Mouse (Mus musculus) embryonic facial prominence, embryonic 10.5 days (tissue): ENCODE measurements around the gene Fyn. TPM values are rescaled to one million over a fixed set of nuclear protein-coding genes. Genes with fewer than 3 reads are reported as not detected.
A peak's percentile ranks its signal among the peaks of the same experiment; 100 is the strongest.

Experiments used
- DNase-seq: peaks from one replicate; pipeline ENCODE4 v3.0.0-alpha.2; 2017; ENCODE audit warnings: low spot score
- H3K27ac ChIP-seq: fragments of 300-500 bp; sonication (generic); replicated peaks from 2 replicates; pipeline ENCODE4 v1.5.1; 2016; ENCODE audit warnings: mild to moderate bottlenecking
- H3K27me3 ChIP-seq: fragments of 300-500 bp; sonication (generic); replicated peaks from 2 replicates; pipeline ENCODE4 v1.6.1; 2016; ENCODE audit warnings: low read depth, mild to moderate bottlenecking; ENCODE audit not compliant: poor library complexity, severe bottlenecking
- H3K36me3 ChIP-seq: fragments of 300-500 bp; sonication (generic); replicated peaks from 2 replicates; pipeline ENCODE4 v1.6.1; 2016; ENCODE audit warnings: mild to moderate bottlenecking, moderate library complexity
- H3K4me1 ChIP-seq: fragments of 300-500 bp; sonication (generic); 2 replicates; pipeline ENCODE4 v1.6.1; 2016
- H3K4me3 ChIP-seq: fragments of 300-500 bp; sonication (generic); 2 replicates; pipeline ENCODE4 v1.5.1; 2016; ENCODE audit warnings: mild to moderate bottlenecking, moderate library complexity
- H3K9me3 ChIP-seq: fragments of 300-500 bp; sonication (generic); 2 replicates; pipeline ENCODE4 v1.6.1; 2016; ENCODE audit warnings: mild to moderate bottlenecking
- WGBS: fragments of 180-500 bp; shearing (Covaris S2); methylation state at CpG from one replicate; pipeline ENCODE4 v1.1.7; 2016; 5-methylcytosine and 5-hydroxymethylcytosine counted together
- polyA plus RNA-seq: library from polyadenylated mRNA; unstranded; fragments of >200 nt; fragmentation: Nextera tagmentation; extraction: Ambion mirVana; gene quantifications from 2 replicates; pipeline ENCODE4 v1.2.1, GENCODE M21; 2016

Fyn gene
- polyA plus RNA-seq, 1 experiment from 2014 or later, result 21.5 TPM

DNA sequence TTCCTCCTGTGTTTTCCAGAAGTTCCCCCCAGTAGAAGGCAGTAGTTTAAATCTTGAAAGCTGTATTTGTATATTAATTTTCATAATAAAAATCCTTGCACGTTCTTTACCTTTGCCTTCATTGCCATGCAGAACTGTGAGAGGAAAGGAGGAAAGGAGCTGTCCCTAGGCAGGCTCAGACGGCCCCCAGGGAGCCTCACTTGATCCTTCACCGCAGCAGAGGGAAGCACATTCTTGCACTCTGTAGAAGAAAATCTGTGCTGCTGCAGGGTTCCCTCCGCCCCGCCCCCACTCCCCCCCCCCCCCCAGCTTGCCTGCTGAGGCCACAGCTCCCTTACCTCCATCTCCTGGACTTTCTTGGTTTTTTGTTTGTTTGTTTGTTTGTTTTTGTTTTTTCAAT is 158.5 kb downstream of the Fyn start:
- Histone ChIP-seq H3K36me3 (peaks cover 50% of the 10 kb centered on the region), H3K4me1 (peaks cover 50% of the 10 kb centered on the region), H3K27me3 (no peaks in the 10 kb centered on the region), H3K9me3 (no peaks in the 10 kb centered on the region), H3K4me3 (no peak overlapping the region), H3K27ac (peak overlapping the region; percentile 72; the same call in 1 of the 2 replicates)
- no peak for DNase-seq
- WGBS, result 21% methylated on average over 5 of the region's 5 CpGs

GRCm38 (mm10) chr10:39529179-39529578 is 160.5 kb downstream of the Fyn start:
- 83% methylated on average over 14 of the region's 14 CpGs for WGBS
- Histone ChIP-seq H3K27me3 (no peaks in the 10 kb centered on the region), H3K27ac (no peak overlapping the region), H3K36me3 (peaks cover 57% of the 10 kb centered on the region), H3K4me3 (no peak overlapping the region), H3K9me3 (no peaks in the 10 kb centered on the region), H3K4me1 (peaks cover 54% of the 10 kb centered on the region)
- no peak for DNase-seq

GRCm38 (mm10) chr10:39532008-39532740 is 163.5 kb downstream of the Fyn start:
- peaks cover 62% of the 10 kb centered on the region for H3K4me1 ChIP-seq
- WGBS, result 33% methylated on average over 20 of the region's 20 CpGs
- peak overlapping the region; percentile 45 for H3K4me3 ChIP-seq
- H3K36me3 ChIP-seq, result peaks cover 54% of the 10 kb centered on the region
- peak overlapping the region; percentile 81 for H3K27ac ChIP-seq
- H3K9me3 ChIP-seq, result no peaks in the 10 kb centered on the region
- no peaks in the 10 kb centered on the region for H3K27me3 ChIP-seq
- peak; percentile 71 for DNase-seq

DNA sequence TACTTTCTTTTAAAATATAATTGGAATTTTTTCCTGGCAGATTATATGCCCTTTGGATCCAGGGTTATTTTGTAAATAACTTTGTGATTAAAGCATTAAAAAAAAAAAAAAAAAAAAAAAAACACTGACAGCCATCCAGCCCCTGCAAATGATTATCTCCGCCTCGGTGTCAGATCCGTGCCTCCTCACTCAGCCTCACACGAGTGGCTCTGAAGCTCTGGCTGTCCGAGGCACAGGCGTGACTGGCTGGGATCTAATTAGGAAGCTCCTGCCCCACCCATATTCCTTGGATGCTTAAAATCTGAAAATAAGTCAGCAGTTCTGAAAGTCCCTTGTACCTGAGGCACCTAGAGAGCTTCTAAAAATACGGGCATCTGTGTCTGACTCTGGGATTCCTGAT is 164.2 kb downstream of the Fyn start:
- no peaks in the 10 kb centered on the region for H3K27me3 ChIP-seq
- H3K9me3 ChIP-seq, result no peaks in the 10 kb centered on the region
- H3K36me3 ChIP-seq, result peaks cover 53% of the 10 kb centered on the region
- DNase-seq, result no peak
- WGBS, result 32% methylated on average over 7 of the region's 7 CpGs
- no peak overlapping the region for H3K4me3 ChIP-seq
- peaks cover 65% of the 10 kb centered on the region for H3K4me1 ChIP-seq
- H3K27ac ChIP-seq, result peak overlapping the region; percentile 26; the same call in 1 of the 2 replicates

DNA sequence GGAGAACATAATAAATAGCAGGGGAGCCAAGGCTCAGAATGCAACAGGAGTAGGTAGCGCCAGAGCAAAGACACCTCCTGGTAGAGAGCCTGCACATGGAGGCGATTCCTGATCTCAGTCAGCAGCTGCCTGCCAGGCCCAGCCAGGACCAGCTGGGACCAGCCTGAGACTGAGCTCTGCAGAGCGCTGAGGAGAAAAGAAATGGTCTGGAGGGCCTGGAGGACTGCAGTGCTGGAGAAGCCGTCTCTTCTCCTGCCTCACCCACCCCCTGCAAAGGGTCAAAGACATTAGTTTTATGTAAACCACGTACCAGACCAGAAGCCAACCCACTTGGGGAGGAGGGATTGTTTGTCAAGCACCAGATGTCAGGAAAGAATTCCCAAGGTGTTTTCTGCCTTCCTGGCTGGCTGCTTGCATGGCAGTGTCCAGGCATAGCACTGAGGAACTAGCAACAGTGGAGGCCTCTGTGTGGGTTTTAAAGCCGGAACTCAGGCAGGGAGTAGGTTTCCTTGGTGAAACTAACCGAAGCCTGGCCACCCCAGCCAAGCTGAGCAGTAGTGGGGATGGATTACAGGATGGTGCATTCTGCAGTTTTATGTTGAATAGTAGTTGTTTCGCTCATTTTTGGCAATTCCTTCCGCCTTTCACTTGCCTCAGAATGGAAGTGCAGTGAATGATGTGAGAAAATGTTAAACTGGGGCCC is 165.8 kb downstream of the Fyn start:
- no peaks in the 10 kb centered on the region for H3K9me3 ChIP-seq
- H3K27ac ChIP-seq, result peak overlapping the region; percentile 80
- H3K4me3 ChIP-seq, result no peak overlapping the region
- no peaks in the 10 kb centered on the region for H3K27me3 ChIP-seq
- DNase-seq, result peak; percentile 71
- WGBS, result 56% methylated on average over 9 of the region's 9 CpGs
- peaks cover 67% of the 10 kb centered on the region for H3K4me1 ChIP-seq
- peaks cover 53% of the 10 kb centered on the region for H3K36me3 ChIP-seq

- DNase-seq, result no peak
- 78% methylated on average over 3 of the region's 3 CpGs for WGBS
- no peaks in the 10 kb centered on the region for H3K27me3 ChIP-seq
- H3K4me3 ChIP-seq, result no peak overlapping the region
- peaks cover 45% of the 10 kb centered on the region for H3K36me3 ChIP-seq
- H3K4me1 ChIP-seq, result peaks cover 76% of the 10 kb centered on the region
- H3K9me3 ChIP-seq, result no peaks in the 10 kb centered on the region
- H3K27ac ChIP-seq, result peak overlapping the region; percentile 80
Measured at GRCm38 (mm10) chr10:39535347-39535746, 166.7 kb downstream of the Fyn start.

DNA sequence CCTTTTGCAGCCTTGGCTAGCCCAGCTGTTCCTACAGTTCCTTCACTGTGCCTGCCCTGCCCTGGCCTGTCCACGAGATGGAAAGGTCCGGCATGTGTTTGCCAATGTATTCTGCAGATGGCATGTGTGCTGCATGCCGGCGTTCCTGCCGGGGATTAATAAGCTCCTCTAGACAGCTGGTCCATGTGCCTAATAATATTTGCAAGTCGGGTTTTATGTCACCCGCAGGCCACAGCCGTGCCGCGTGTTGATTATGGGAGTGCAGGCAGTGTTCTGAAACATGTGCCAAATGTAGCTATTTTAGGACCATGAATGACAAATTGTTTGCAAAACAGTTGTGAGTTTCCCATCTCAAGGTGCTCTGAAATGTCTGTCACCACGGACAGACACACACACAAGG is 167.6 kb downstream of the Fyn start:
- peak overlapping the region; percentile 80 for H3K27ac ChIP-seq
- whole genome bisulfite sequencing, result 88% methylated on average over 11 of the region's 11 CpGs
- H3K4me1 ChIP-seq, result peaks cover 85% of the 10 kb centered on the region
- DNase-seq, result no peak
- H3K9me3 ChIP-seq, result no peaks in the 10 kb centered on the region
- H3K36me3 ChIP-seq, result peaks cover 42% of the 10 kb centered on the region
- no peaks in the 10 kb centered on the region for H3K27me3 ChIP-seq
- H3K4me3 ChIP-seq, result no peak overlapping the region

- Histone ChIP-seq H3K9me3 (no peaks in the 10 kb centered on the region), H3K27ac (peak overlapping the region; percentile 87), H3K4me3 (no peak overlapping the region), H3K4me1 (peaks cover 73% of the 10 kb centered on the region), H3K36me3 (peaks cover 46% of the 10 kb centered on the region), H3K27me3 (no peaks in the 10 kb centered on the region)
- DNase-seq, result no peak
- WGBS, result 67% methylated on average over 9 of the region's 9 CpGs
Measured at GRCm38 (mm10) chr10:39540012-39540647, 171.5 kb downstream of the Fyn start.

GRCm38 (mm10) chr10:39540995-39541394 is 172.3 kb downstream of the Fyn start:
- Histone ChIP-seq H3K9me3 (no peaks in the 10 kb centered on the region), H3K27me3 (no peaks in the 10 kb centered on the region), H3K4me3 (no peak overlapping the region), H3K27ac (peak overlapping the region; percentile 87), H3K36me3 (peaks cover 41% of the 10 kb centered on the region), H3K4me1 (peaks cover 73% of the 10 kb centered on the region)
- 14% methylated on average over 7 of the region's 7 CpGs for WGBS
- DNase-seq, result peak; percentile 65

DNA sequence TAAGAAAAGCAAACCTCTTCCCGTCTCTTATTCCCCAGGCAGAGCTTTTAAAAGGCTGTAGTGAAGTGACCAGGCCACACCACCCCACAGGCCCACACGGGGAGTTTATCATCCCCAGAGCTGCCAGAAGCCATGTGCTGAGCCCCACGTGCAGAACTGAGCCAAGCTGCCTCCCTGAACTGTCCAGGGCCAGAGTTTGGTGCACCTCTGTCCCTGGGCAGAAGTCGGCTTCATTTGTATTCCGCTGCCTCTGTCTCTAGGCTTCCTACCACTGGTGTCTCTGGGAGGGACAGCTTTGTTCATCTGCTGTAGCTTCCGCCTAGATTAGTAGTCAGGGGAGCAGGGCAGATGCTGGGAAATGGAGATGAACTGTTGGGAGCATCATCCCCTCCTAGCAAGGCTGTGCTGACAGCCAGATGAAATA is 172.8 kb downstream of the Fyn start:
- Histone ChIP-seq H3K4me1 (peaks cover 71% of the 10 kb centered on the region), H3K27ac (peak overlapping the region; percentile 87), H3K9me3 (no peaks in the 10 kb centered on the region), H3K36me3 (peaks cover 36% of the 10 kb centered on the region), H3K27me3 (no peaks in the 10 kb centered on the region), H3K4me3 (no peak overlapping the region)
- 43% methylated on average over 6 of the region's 6 CpGs for WGBS
- no peak for DNase-seq

- 47% methylated on average over 7 of the region's 7 CpGs for WGBS
- Histone ChIP-seq H3K27me3 (no peaks in the 10 kb centered on the region), H3K27ac (peak overlapping the region; percentile 87), H3K36me3 (peaks cover 31% of the 10 kb centered on the region), H3K4me1 (peaks cover 71% of the 10 kb centered on the region), H3K9me3 (no peaks in the 10 kb centered on the region), H3K4me3 (no peak overlapping the region)
- DNase-seq, result peak; percentile 11
Measured at GRCm38 (mm10) chr10:39541951-39542521, 173.4 kb downstream of the Fyn start.

DNA sequence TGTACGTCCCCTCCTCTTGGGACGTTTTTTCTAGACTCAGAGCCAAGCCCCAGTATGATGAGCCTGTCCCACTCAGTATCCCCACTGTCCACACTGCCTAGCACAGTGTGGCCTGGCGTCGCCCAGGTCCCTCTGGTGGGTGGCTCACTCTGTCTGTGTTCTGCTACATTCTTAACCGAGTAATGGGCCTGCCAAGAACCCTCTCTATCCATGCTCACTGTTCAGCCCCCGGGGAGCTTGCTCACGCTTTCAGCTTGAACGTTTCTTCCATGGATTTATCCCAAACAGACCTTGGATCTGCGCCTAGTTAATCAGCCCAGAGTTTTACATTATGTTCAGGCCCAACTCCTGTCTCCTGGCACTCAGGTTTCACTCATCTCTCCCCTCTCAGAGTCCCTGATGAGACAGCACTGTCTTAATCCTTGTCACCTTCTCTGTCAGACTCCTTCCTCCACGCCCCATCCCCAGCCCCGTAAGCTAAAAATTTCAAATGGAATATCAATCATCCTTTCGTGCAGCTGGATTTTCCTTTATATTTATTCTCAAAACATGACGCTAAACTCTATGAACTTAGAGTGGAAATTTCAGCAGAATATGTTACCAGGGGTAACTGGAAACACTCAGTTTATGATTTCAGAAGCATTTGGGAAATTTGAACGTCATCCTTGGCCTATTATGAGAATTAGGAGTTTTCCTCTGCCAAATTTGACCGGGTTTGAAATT is 174.0 kb downstream of the Fyn start:
- peak overlapping the region; percentile 87 for H3K27ac ChIP-seq
- no peaks in the 10 kb centered on the region for H3K27me3 ChIP-seq
- H3K4me1 ChIP-seq, result peaks cover 71% of the 10 kb centered on the region
- H3K36me3 ChIP-seq, result peaks cover 25% of the 10 kb centered on the region
- WGBS, result 79% methylated on average over 15 of the region's 15 CpGs
- no peak for DNase-seq
- no peak overlapping the region for H3K4me3 ChIP-seq
- H3K9me3 ChIP-seq, result no peaks in the 10 kb centered on the region
